Mouse (Mus musculus) limb, embryonic 12.5 days (tissue): ENCODE results near the gene Olfr1341. TPM values are rescaled to one million over a fixed set of nuclear protein-coding genes. Genes with fewer than 3 reads are reported as not detected.

Experiments
- ATAC-seq: fragments of 200-750 bp; cut with Nextera tagmentation; 2 replicates; pipeline ENCODE4 v1.8.0; 2017; ENCODE audit warnings: low read depth, moderate TSS enrichment; ENCODE audit not compliant: insufficient number of reproducible peaks, insufficient read depth, low FRiP score, low TSS enrichment
- H3K27ac ChIP-seq: fragments of 300-500 bp; sonication (generic); 2 replicates; pipeline ENCODE4 v1.5.1; 2016; ENCODE audit warnings: mild to moderate bottlenecking, moderate library complexity
- H3K27me3 ChIP-seq: fragments of 300-500 bp; sonication (generic); 2 replicates; pipeline ENCODE4 v1.6.1; 2016; ENCODE audit warnings: mild to moderate bottlenecking, moderate library complexity
- H3K36me3 ChIP-seq: fragments of 300-500 bp; sonication (generic); 2 replicates; pipeline ENCODE4 v1.6.1; 2016; ENCODE audit warnings: mild to moderate bottlenecking, moderate library complexity
- H3K4me1 ChIP-seq: fragments of 300-500 bp; sonication (generic); replicated peaks from 2 replicates; pipeline ENCODE4 v1.6.1; 2016
- H3K4me2 ChIP-seq: fragments of 300-500 bp; sonication (generic); 2 replicates; pipeline ENCODE4 v1.6.1; 2016; ENCODE audit warnings: mild to moderate bottlenecking, moderate library complexity
- H3K4me3 ChIP-seq: fragments of 300-500 bp; sonication (generic); replicated peaks from 2 replicates; pipeline ENCODE4 v1.5.1; 2016; ENCODE audit warnings: mild to moderate bottlenecking
- H3K9ac ChIP-seq: fragments of 300-500 bp; sonication (generic); replicated peaks from 2 replicates; pipeline ENCODE4 v1.6.1; 2016; ENCODE audit warnings: mild to moderate bottlenecking, moderate library complexity
- H3K9me3 ChIP-seq: fragments of 300-500 bp; sonication (generic); 2 replicates; pipeline ENCODE4 v1.6.1; 2016; ENCODE audit warnings: mild to moderate bottlenecking, moderate library complexity
- WGBS: fragments of 180-500 bp; shearing (Covaris S2); methylation state at CpG from one replicate; pipeline ENCODE4 v1.1.7; 2016; 5-methylcytosine and 5-hydroxymethylcytosine counted together
- polyA plus RNA-seq: library from polyadenylated mRNA; unstranded; fragments of >200 nt; fragmentation: Nextera tagmentation; extraction: Ambion mirVana; gene quantifications from 2 replicates; pipeline ENCODE4 v1.2.1, GENCODE M21; 2016

The Olfr1341 gene
- polyA plus RNA-seq, 1 experiment from 2014 or later, result not detected

GRCm38 (mm10) chr4:118740988-118741698 lies 37.8 kb downstream of the Olfr1341 start:
- H3K9me3 ChIP-seq, result peaks cover 1% of the 10 kb centered on the region
- H3K36me3 ChIP-seq, result no peaks in the 10 kb centered on the region
- ATAC-seq, result no peak
- 6% methylated on average over 11 of the region's 11 CpGs for WGBS
- H3K9ac ChIP-seq, result no peak overlapping the region
- H3K27me3 ChIP-seq, result peaks cover 27% of the 10 kb centered on the region
- no peaks in the 10 kb centered on the region for H3K4me1 ChIP-seq
- no peak overlapping the region for H3K4me3 ChIP-seq
- H3K27ac ChIP-seq, result no peak overlapping the region
- no peak overlapping the region for H3K4me2 ChIP-seq

DNA sequence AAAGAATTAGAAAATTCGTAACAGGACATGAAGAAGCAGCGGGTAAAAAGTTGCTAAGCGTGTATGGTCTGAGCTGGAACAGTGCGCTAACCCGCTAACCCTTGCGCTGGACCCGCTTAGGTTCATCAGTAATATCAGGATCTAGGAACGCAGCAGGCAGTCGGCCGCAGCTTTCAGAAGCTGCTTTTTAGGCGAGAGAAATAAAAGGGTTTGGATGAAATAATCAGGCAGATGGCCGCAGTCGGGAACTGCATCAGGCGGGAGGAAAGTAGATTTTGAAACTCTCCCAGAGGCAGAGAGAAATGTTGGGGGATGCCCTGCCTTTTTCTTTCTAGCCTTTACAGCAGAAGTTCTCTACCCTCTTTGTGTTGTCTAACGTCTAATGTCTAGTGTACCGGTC lies 38.6 kb downstream of the Olfr1341 start:
- ATAC-seq, result no peak
- Histone ChIP-seq H3K9ac (no peak overlapping the region), H3K27ac (no peak overlapping the region), H3K4me2 (no peak overlapping the region), H3K4me1 (no peaks in the 10 kb centered on the region), H3K4me3 (no peak overlapping the region), H3K36me3 (no peaks in the 10 kb centered on the region), H3K9me3 (peaks cover 8% of the 10 kb centered on the region), H3K27me3 (peaks cover 27% of the 10 kb centered on the region)
- 12% methylated on average over 16 of the region's 16 CpGs for WGBS

- Histone ChIP-seq H3K36me3 (no peaks in the 10 kb centered on the region), H3K9me3 (no peaks in the 10 kb centered on the region), H3K4me2 (no peak within 1 kb of the TSS), H3K4me1 (no peaks in the 10 kb centered on the region), H3K27me3 (no peaks in the 10 kb centered on the region), H3K4me3 (no peak within 1 kb of the TSS), H3K9ac (no peak within 1 kb of the TSS), H3K27ac (no peak within 1 kb of the TSS)
- WGBS, result 87% methylated on average over 1 of the region's 1 CpGs
- no peak for ATAC-seq
These were observed 55.3 kb downstream of the Olfr1341 start, which contains the start of gene Olfr1338 for GRCm38 (mm10) chr4:118758637-118759036. Gene Olfr1338 (minus strand): TSS chr4:118758737.

Other genes with a start within 250 kb of the Olfr1341 start
- gene Mpl, start 246.0 kb upstream of the Olfr1341 start, polyA plus RNA-seq, result 0.64 TPM in 2 replicates
- gene Tie1, start 213.5 kb upstream of the Olfr1341 start, polyA plus RNA-seq, result 16.6 and 18.4 TPM in 2 replicates
- gene 2610528J11Rik, start 176.5 kb upstream of the Olfr1341 start, polyA plus RNA-seq, result 0.73 and 1.6 TPM in 2 replicates
- gene Tmem125, start 159.5 kb upstream of the Olfr1341 start, polyA plus RNA-seq, result 0.58 and 1.2 TPM in 2 replicates
- 0.23 and 0.45 TPM in 2 replicates for gene Cfap57, start 82.7 kb upstream of the Olfr1341 start, polyA plus RNA-seq
- 158 and 159 TPM in 2 replicates for gene Ebna1bp2, start 82.7 kb upstream of the Olfr1341 start, polyA plus RNA-seq
- gene Olfr62, start 44.6 kb upstream of the Olfr1341 start, polyA plus RNA-seq, result not detected in 2 replicates
- 0.13 TPM in 1 of 2 replicates, not detected in the other for gene Olfr1342, start 10.8 kb upstream of the Olfr1341 start, polyA plus RNA-seq
- gene Olfr1340, start 16.6 kb downstream of the Olfr1341 start, polyA plus RNA-seq, result not detected in 2 replicates
- not detected in 2 replicates for gene Olfr1339, start 28.7 kb downstream of the Olfr1341 start, polyA plus RNA-seq
- not detected in 2 replicates for gene Olfr1338, start 55.2 kb downstream of the Olfr1341 start, polyA plus RNA-seq
- gene Olfr1337, start 79.1 kb downstream of the Olfr1341 start, polyA plus RNA-seq, result not detected in 2 replicates
- not detected in 2 replicates for gene Olfr1335, start 106.4 kb downstream of the Olfr1341 start, polyA plus RNA-seq
- not detected in 2 replicates for gene Olfr1333, start 132.8 kb downstream of the Olfr1341 start, polyA plus RNA-seq
- gene Olfr1331, start 161.1 kb downstream of the Olfr1341 start, polyA plus RNA-seq, result not detected in 2 replicates
- not detected in 2 replicates for gene Olfr1330, start 185.1 kb downstream of the Olfr1341 start, polyA plus RNA-seq
- not detected in 2 replicates for gene Olfr1329, start 213.9 kb downstream of the Olfr1341 start, polyA plus RNA-seq
- gene Olfr1328, start 235.1 kb downstream of the Olfr1341 start, polyA plus RNA-seq, result not detected in 2 replicates